Mouse (Mus musculus) midbrain, embryonic 11.5 days (tissue): Measurements from ENCODE around the gene Pi4k2a. TPM values are rescaled to one million over a fixed set of nuclear protein-coding genes. Genes with fewer than 3 reads are reported as not detected.
A peak's percentile ranks its signal among the peaks of the same experiment; 100 is the strongest.

ENCODE experiments used
- ATAC-seq: fragments of 200-750 bp; cut with Nextera tagmentation; 2 replicates; pipeline ENCODE4 v1.8.0; 2017; ENCODE audit warnings: moderate TSS enrichment, moderate library complexity; ENCODE audit not compliant: low FRiP score
- DNase-seq: peaks from one replicate; pipeline ENCODE4 v3.0.0; 2015; ENCODE audit warnings: low spot score; ENCODE audit errors: missing footprints
- H3K27ac ChIP-seq: fragments of 300-500 bp; sonication (generic); 2 replicates; pipeline ENCODE4 v1.5.1; 2014; ENCODE audit warnings: low read depth, low read length
- H3K27me3 ChIP-seq: fragments of 300-500 bp; sonication (generic); 2 replicates; pipeline ENCODE4 v1.6.1; 2014; ENCODE audit warnings: mild to moderate bottlenecking, low read length, moderate library complexity, mixed read lengths; ENCODE audit not compliant: control insufficient read depth, insufficient read depth
- H3K36me3 ChIP-seq: fragments of 300-500 bp; sonication (generic); 2 replicates; pipeline ENCODE4 v1.6.1; 2014; ENCODE audit warnings: mild to moderate bottlenecking, low read length, moderate library complexity, mixed read lengths; ENCODE audit not compliant: control insufficient read depth, insufficient read depth
- H3K4me1 ChIP-seq: fragments of 300-500 bp; sonication (generic); 2 replicates; pipeline ENCODE4 v1.6.1; 2014; ENCODE audit warnings: low read length; ENCODE audit not compliant: control insufficient read depth, insufficient read depth
- H3K4me2 ChIP-seq: fragments of 300-500 bp; sonication (generic); 2 replicates; pipeline ENCODE4 v1.6.1; 2014; ENCODE audit warnings: mild to moderate bottlenecking, moderate library complexity
- H3K4me3 ChIP-seq: fragments of 300-500 bp; sonication (generic); 2 replicates; pipeline ENCODE4 v1.5.1; 2014; ENCODE audit warnings: low read depth, low read length
- H3K9ac ChIP-seq: fragments of 300-500 bp; sonication (generic); 2 replicates; pipeline ENCODE4 v1.6.1; 2014; ENCODE audit warnings: low read length
- H3K9me3 ChIP-seq: fragments of 300-500 bp; sonication (generic); 2 replicates; pipeline ENCODE4 v1.6.1; 2016; ENCODE audit warnings: low read length; ENCODE audit not compliant: control insufficient read depth
- WGBS: fragments of 180-500 bp; shearing (Covaris S2); extraction: QIAGEN DNeasy Blood & Tissue Kit; methylation state at CpG from one replicate; pipeline ENCODE4 v1.1.7; 2014; 5-methylcytosine and 5-hydroxymethylcytosine counted together
- polyA plus RNA-seq: library from polyadenylated mRNA; unstranded; fragments of >200 nt; fragmentation: Nextera tagmentation; extraction: Ambion mirVana; gene quantifications from 2 replicates; pipeline ENCODE4 v1.2.1, GENCODE M21; 2014

The Pi4k2a gene
- 19.9 and 22.1 TPM in 2 replicates for polyA plus RNA-seq

- Histone ChIP-seq H3K36me3 (no peaks in the 10 kb centered on the region), H3K9ac (peak within 1 kb of the TSS; percentile 88), H3K4me1 (peaks cover 13% of the 10 kb centered on the region), H3K4me3 (peak within 1 kb of the TSS; percentile 94), H3K4me2 (peak within 1 kb of the TSS; percentile 78), H3K9me3 (no peaks in the 10 kb centered on the region), H3K27me3 (no peaks in the 10 kb centered on the region), H3K27ac (peak within 1 kb of the TSS; percentile 78)
- ATAC-seq (peak; percentile 98), DNase-seq (peak; percentile 99)
- WGBS: 1% methylated on average over 55 of the region's 55 CpGs
Observed at GRCm38 (mm10) chr19:42089748-42090595, at the start of gene Pi4k2a. TSS of gene Pi4k2a (plus strand) at chr19:42090470.

- Histone ChIP-seq H3K9me3 (no peaks in the 10 kb centered on the region), H3K36me3 (no peaks in the 10 kb centered on the region), H3K9ac (no peak overlapping the region), H3K4me3 (no peak overlapping the region), H3K27ac (no peak overlapping the region), H3K4me2 (no peak overlapping the region), H3K27me3 (no peaks in the 10 kb centered on the region), H3K4me1 (no peaks in the 10 kb centered on the region)
- WGBS: 92% methylated on average over 6 of the region's 6 CpGs
- no peak for ATAC-seq
- no peak for DNase-seq
Observed at GRCm38 (mm10) chr19:42043988-42044387, 46.3 kb upstream of the Pi4k2a start.

GRCm38 (mm10) chr19:42045269-42046102, 44.8 kb upstream of the Pi4k2a start, which contains the start of gene Hoga1:
TSS of gene Hoga1 (plus strand) at chr19:42045610.
- peak; percentile 95 for DNase-seq
- H3K4me2 ChIP-seq: peak within 1 kb of the TSS; percentile 36
- H3K4me1 ChIP-seq: no peaks in the 10 kb centered on the region
- peak; percentile 90 for ATAC-seq
- peak within 1 kb of the TSS; percentile 18 for H3K4me3 ChIP-seq
- H3K27ac ChIP-seq: no peak within 1 kb of the TSS
- 0 out of 2 replicates have a peak within 1 kb of the TSS, but pooled peaks have one; percentile 14 for H3K9ac ChIP-seq
- no peaks in the 10 kb centered on the region for H3K9me3 ChIP-seq
- no peaks in the 10 kb centered on the region for H3K27me3 ChIP-seq
- 21% methylated on average over 23 of the region's 23 CpGs for WGBS
- H3K36me3 ChIP-seq: no peaks in the 10 kb centered on the region

- Histone ChIP-seq H3K4me3 (no peak overlapping the region), H3K27me3 (no peaks in the 10 kb centered on the region), H3K27ac (no peak overlapping the region), H3K36me3 (no peaks in the 10 kb centered on the region), H3K4me2 (no peak overlapping the region), H3K4me1 (no peaks in the 10 kb centered on the region), H3K9ac (no peak overlapping the region), H3K9me3 (no peaks in the 10 kb centered on the region)
- WGBS: 85% methylated on average over 1 of the region's 1 CpGs
- no peak for ATAC-seq
- peak; percentile 31 for DNase-seq
Observed at GRCm38 (mm10) chr19:42050251-42050650, 40.0 kb upstream of the Pi4k2a start.

- Histone ChIP-seq H3K36me3 (no peaks in the 10 kb centered on the region), H3K4me1 (no peaks in the 10 kb centered on the region), H3K27me3 (no peaks in the 10 kb centered on the region), H3K9ac (no peak overlapping the region), H3K4me3 (no peak overlapping the region), H3K9me3 (no peaks in the 10 kb centered on the region), H3K27ac (no peak overlapping the region), H3K4me2 (no peak overlapping the region)
- 89% methylated on average over 3 of the region's 3 CpGs for WGBS
- no peak for ATAC-seq
- DNase-seq: peak; percentile 75
Observed at GRCm38 (mm10) chr19:42051351-42051750, 38.9 kb upstream of the Pi4k2a start.

- no peak within 1 kb of the TSS for H3K27ac ChIP-seq
- no peak within 1 kb of the TSS for H3K4me3 ChIP-seq
- no peak within 1 kb of the TSS for H3K9ac ChIP-seq
- no peak within 1 kb of the TSS for H3K4me2 ChIP-seq
- H3K4me1 ChIP-seq: no peaks in the 10 kb centered on the region
- ATAC-seq (no peak), DNase-seq (no peak)
- H3K36me3 ChIP-seq: no peaks in the 10 kb centered on the region
- H3K9me3 ChIP-seq: no peaks in the 10 kb centered on the region
- H3K27me3 ChIP-seq: no peaks in the 10 kb centered on the region
- 72% methylated on average over 4 of the region's 4 CpGs for WGBS
Observed at GRCm38 (mm10) chr19:42051948-42052347, 38.3 kb upstream of the Pi4k2a start, which contains the start of gene 4933411K16Rik. TSS of gene 4933411K16Rik (plus strand) at chr19:42052248.

- H3K27me3 ChIP-seq: no peaks in the 10 kb centered on the region
- H3K4me3 ChIP-seq: no peak overlapping the region
- H3K4me2 ChIP-seq: no peak overlapping the region
- H3K9ac ChIP-seq: no peak overlapping the region
- no peaks in the 10 kb centered on the region for H3K36me3 ChIP-seq
- no peak overlapping the region for H3K27ac ChIP-seq
- WGBS: 84% methylated on average over 6 of the region's 6 CpGs
- ATAC-seq (no peak), DNase-seq (peak; percentile 23)
- H3K9me3 ChIP-seq: no peaks in the 10 kb centered on the region
- H3K4me1 ChIP-seq: no peaks in the 10 kb centered on the region
Observed at GRCm38 (mm10) chr19:42054255-42054654, 36.0 kb upstream of the Pi4k2a start.

- H3K4me1 ChIP-seq: no peaks in the 10 kb centered on the region
- peak; percentile 37 for DNase-seq
- no peaks in the 10 kb centered on the region for H3K36me3 ChIP-seq
- 90% methylated on average over 2 of the region's 2 CpGs for WGBS
- H3K27me3 ChIP-seq: no peaks in the 10 kb centered on the region
- H3K9me3 ChIP-seq: no peaks in the 10 kb centered on the region
- no peak overlapping the region for H3K4me2 ChIP-seq
- H3K9ac ChIP-seq: no peak overlapping the region
- no peak overlapping the region for H3K27ac ChIP-seq
- no peak for ATAC-seq
- no peak overlapping the region for H3K4me3 ChIP-seq
Observed at GRCm38 (mm10) chr19:42055881-42056280, 34.4 kb upstream of the Pi4k2a start.
